Mouse (Mus musculus): ENCODE measurements around the gene Riox1.
A peak's percentile ranks its signal among the peaks of the same experiment; 100 is the strongest.
"Not testable (repeated sequence)": the region's sequence is repeated elsewhere in the genome, so short reads cannot be mapped to it uniquely, and the experiment has no call there.

Gene Riox1

GRCm38 (mm10) chr12:83949776-83950492, 474 bp upstream of the Riox1 start:
- DNase-seq (ENCODE audit: low read depth, low spot score) = no peak

DNA sequence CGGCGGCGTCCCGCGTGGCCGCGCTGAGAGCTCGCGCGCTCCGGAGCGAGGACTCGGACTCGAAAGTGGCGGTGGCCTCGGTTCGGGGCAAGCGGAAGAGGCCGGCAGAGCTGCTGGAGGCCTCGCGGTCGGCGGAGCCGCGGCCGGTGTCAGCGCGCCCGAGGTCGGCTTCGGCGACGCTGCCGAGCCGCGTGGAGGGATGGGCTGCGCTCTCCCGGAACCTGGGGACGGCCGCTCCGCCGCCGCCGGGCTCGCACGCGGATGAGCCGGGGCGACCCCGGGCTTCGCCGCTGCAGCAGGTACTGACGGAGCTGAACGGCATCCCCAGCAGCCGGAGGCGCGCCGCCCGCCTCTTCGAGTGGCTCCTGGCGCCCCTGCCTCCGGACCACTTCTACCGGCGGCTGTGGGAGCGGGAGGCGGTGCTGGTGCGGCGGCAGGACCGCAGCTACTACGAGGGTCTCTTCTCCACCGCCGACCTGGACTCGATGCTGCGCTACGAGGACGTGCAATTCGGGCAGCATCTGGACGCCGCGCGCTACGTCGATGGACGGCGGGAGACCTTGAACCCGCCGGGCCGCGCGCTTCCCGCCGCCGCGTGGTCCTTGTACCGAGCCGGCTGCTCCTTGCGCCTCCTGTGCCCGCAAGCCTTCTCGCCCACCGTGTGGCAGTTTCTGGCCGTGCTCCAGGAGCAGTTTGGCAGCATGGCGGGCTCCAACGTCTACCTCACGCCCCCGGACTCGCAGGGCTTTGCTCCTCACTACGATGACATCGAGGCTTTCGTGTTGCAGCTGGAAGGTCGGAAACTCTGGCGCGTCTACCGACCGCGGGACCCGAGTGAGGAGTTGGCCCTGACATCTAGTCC, 663 bp downstream of the Riox1 start:
- DNase-seq (ENCODE audit: low read depth, low spot score) = no peak

GRCm38 (mm10) chr12:83951711-83952575, 1.5 kb downstream of the Riox1 start:
- no peak for DNase-seq (ENCODE audit: low read depth, low spot score)

GRCm38 (mm10) chr12:83958278-83958677, 7.9 kb downstream of the Riox1 start:
- no peak for DNase-seq (ENCODE audit: low read depth, low spot score)

DNA sequence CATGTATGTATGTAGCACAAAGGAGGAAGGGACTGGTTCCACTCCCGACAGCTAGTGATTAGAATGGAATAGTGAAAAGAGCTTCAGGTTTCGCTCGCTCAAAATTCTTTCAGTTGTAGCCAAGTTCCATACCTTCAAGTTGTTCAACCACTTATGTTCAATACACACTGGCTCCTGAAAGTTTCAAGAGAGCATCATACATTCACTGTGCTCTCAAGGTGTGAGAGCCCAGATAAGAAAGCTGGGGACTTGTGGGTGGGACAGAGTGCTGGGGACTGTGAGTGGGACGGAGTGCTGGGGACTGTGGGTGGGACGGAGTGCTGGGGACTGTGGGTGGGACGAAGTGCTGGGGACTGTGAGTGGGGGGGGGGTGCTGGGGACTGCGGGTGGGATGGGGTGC, 14.8 kb downstream of the Riox1 start:
- DNase-seq (ENCODE audit: low read depth, low spot score) = no peak

GRCm38 (mm10) chr12:83972117-83972516, 21.7 kb downstream of the Riox1 start:
- DNase-seq (ENCODE audit: low read depth, low spot score) = no peak

GRCm38 (mm10) chr12:83978862-83979261, 28.5 kb downstream of the Riox1 start:
- no peak for DNase-seq (ENCODE audit: low read depth, low spot score)

DNA sequence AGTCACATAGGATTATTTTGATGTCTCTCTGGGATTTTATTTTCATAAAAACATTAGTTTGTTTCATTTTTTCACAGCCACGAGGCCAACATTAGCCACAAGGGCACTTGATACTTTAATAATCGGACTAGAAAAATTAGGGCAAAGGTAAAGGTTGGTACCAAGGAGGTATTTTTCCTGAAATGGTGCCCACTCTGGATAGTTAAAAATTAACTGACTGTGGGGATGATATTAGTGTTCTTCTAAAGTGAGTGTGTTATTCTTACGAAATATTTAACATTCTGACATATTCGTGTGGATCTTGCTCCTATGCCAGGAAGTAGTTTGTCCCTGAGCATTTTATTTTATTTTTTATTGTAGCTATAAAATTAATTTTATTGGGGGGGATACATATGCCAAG, 31.2 kb downstream of the Riox1 start:
- DNase-seq (ENCODE audit: low read depth, low spot score) = no peak

DNA sequence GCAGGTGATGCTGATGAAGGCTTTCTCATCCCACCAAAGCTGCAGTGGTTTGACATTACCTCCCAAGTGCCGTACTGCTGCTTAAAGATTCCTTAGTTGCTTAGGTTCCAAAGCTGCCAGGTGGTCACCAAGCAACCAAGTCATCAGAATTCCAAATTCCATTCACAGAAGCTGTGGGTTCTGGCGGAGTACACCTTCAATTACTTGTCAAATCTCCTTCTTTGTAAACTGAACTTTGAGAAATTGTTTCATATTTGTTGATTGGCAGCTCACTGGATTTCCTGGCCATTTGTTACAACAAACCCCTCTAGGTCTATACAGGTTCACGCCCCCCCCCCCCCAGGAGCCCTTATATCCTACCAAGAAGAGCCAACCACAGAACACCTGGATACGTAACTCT, 34.3 kb downstream of the Riox1 start, which contains the start of gene Heatr4:
Heatr4 (minus strand) TSS at position 101 of the 400 bp plus-strand sequence.
- no peak for DNase-seq (ENCODE audit: low read depth, low spot score)

GRCm38 (mm10) chr12:83987242-83987582, 36.8 kb downstream of the Riox1 start:
- no peak for DNase-seq (ENCODE audit: low read depth, low spot score)

DNA sequence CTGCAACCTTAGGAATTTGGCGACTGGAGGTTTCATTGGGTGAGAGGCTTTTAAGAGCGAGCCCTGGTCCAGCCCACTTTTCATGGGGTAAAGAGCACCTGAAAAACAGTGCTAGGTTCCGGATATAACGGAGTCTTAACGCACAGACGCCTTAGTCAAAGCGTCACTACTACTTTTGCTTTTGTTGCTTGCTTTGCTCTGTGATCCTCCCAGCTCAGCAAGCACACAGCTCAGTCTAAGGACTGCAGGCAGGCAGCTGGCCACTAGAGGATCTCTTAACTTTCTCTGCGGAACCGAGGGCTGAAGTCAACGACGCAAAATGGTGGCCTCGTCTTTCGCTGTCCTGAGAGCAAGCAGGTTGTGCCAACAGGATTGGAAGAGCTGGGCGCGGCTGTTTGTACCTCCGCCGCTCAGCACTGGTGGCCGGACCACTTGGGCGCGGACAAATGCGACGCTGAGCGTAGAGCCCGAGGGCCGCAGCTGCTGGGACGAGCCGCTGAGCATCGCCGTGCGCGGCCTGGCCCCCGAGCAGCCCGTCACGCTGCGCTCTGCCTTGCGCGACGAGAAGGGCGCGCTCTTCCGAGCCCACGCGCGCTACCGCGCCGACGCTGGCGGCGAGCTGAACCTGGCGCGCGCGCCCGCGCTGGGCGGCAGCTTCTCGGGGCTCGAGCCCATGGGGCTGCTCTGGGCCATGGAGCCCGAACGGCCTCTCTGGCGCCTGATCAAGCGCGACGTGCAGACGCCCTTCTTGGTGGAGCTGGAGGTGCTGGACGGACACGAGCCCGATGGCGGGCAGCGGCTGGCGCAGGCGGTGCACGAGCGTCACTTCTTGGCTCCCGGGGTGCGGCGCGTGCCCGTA, 37.4 kb downstream of the Riox1 start, which contains the start of gene Acot2:
Acot2 (plus strand) TSS at position 279 of the 859 bp plus-strand sequence.
- DNase-seq (ENCODE audit: low read depth, low spot score) = peak; percentile 59

DNA sequence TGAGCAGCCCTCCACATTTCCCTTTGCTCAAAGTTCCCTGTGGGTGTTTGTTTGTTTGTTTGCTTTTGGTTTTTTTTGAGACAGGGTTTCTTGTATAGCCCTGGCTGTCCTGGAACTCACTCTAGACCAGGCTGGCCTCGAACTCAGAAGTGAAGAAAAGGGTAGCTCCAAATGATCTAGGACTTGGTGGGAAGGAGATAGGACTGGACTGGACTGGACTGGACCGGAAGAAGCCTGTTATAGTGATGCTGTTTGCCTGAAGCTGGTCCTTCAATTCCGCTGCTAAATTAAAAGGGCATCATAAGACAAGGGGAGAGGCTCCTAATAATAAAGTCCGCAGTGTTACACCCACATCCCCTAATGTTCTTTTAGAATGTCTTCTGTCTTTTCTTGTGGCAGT, 38.1 kb downstream of the Riox1 start:
- DNase-seq (ENCODE audit: low read depth, low spot score) = no peak

DNA sequence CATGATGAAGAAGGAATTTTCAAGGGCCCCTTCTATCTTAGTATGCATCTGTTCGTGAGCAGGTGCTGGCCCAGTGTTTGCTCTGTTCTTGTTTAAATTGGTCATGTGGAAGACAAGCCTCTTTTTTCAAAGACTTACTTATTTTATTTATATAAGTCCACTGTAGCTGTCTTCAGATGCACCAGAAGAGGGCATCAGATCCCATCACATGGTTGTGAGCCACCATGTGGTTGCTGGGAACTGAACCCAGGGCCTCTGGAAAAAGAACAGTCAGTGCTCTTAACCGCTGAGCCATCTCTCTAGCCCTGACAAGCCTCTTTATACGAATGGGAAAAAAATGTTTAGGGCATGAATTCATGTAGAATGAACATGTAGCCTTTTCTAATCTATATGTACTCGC, 39.0 kb downstream of the Riox1 start:
- DNase-seq (ENCODE audit: low read depth, low spot score) = no peak

DNA sequence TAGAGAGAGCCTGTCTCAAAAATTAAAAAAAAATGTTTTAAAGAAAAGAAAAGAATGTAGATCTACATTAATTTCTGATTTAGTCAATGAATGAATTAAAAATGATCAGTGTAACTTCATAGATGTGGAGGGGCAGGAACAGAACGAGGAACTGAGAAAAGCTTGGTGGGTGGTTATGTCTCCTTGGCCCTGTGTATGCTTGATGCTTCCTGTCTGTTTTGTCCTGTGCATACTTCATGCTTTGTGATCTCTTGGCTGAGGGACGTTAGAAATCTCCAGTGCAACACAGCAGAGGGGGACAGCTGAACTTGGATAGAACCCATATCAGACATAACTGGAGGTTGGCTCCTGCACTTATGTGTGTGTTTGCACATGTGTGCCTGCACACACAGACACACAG, 46.8 kb downstream of the Riox1 start:
- no peak for DNase-seq (ENCODE audit: low read depth, low spot score)

DNA sequence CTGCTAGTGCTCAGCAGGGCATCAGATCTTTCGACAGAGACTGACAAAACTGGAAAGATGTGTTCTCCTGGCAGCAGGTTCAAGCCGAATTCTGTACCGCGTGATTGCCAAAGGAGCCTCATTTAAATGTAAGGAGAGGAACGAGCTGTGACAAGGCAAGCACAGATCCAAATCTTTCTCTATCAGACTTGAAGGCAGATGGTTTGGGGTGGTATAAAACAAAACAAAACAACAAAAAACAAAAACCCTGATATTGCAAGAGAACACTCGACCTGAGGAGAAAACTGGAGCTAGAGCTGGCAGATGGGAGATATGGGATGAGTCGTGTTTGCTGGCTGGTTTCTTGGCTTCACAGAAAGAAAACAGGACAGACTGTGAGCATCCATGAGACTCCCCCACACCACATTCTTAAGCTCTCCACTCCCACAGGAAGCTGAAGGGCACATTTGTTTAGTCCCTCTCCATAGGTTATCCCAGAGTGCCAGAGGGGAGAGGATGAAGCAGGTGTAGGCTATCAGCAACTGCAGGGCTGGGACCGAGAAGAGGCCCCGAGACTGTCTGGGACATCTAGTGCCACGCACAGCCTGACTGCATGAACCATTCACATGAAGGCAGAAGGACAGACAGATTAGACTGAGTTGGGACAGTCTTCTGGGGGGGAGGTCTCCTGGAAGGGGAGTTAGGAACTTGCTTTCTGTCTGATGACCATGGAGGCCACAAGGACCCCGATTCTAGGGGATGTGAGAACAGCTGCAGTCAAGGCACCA, 48.1 kb downstream of the Riox1 start:
- no peak for DNase-seq (ENCODE audit: low read depth, low spot score)

- not testable (repeated sequence) for DNase-seq (ENCODE audit: low read depth, low spot score)
Measured at GRCm38 (mm10) chr12:83999237-83999636, 48.8 kb downstream of the Riox1 start.

- no peak for DNase-seq (ENCODE audit: low read depth, low spot score)
Measured at GRCm38 (mm10) chr12:84000418-84000817, 50.0 kb downstream of the Riox1 start.
